Mouse (Mus musculus): ENCODE measurements around the gene Ubtd1.
A peak's percentile ranks its signal among the peaks of the same experiment; 100 is the strongest.

Ubtd1 gene

DNA sequence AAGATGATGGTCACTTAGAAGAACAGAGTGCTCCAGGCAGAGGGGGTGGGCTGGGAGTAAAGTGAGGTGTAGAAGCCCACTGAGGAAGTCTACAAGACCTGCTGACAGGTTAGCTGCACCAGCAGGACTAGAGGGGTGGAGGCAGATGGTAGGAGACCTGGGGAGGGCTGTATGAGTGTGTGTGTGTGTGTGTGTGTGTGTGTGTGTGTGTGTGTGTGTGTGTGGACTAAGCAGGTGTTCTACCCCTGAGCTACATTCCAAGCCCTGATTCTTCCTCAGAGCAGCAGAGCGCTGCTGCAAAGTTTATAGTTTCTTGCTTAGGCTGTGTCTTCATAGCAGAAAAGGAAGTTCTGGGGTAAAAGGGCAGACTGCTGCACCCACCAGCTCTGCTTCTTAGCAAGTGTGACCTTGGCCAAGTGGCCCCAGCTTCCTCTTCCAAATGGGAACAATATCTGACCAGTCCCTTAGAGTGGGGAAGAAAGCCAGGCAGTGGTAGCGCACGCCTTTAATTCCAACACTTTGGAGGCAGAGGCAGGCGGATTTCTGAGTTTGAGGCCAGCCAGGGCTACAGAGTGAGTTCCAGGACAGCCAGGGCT is 18.2 kb downstream of the Ubtd1 start:
- Histone ChIP-seq H3K27me3 (ENCODE audit: insufficient read depth, low read length) (no peaks in the 10 kb centered on the region), H3K36me3 (ENCODE audit: insufficient read depth, low read length) (no peaks in the 10 kb centered on the region), H3K4me3 (replicated peaks; ENCODE audit: low read length) (no peak overlapping the region), H3K9me3 (ENCODE audit: low read length) (no peaks in the 10 kb centered on the region), H3K4me1 (replicated peaks; ENCODE audit: low read depth, low read length) (peaks cover 67% of the 10 kb centered on the region)
- TF ChIP-seq CTCF (conservative IDR thresholded peaks at IDR 0.05; ENCODE audit: low read length), result no peak
- TF ChIP-seq NANOG (IDR thresholded peaks at IDR 0.05; ENCODE audit: borderline replicate concordance, low read length), result no peak
- no peak for TF ChIP-seq POU5F1 (IDR thresholded peaks at IDR 0.05; ENCODE audit: borderline replicate concordance, low read length)

DNA sequence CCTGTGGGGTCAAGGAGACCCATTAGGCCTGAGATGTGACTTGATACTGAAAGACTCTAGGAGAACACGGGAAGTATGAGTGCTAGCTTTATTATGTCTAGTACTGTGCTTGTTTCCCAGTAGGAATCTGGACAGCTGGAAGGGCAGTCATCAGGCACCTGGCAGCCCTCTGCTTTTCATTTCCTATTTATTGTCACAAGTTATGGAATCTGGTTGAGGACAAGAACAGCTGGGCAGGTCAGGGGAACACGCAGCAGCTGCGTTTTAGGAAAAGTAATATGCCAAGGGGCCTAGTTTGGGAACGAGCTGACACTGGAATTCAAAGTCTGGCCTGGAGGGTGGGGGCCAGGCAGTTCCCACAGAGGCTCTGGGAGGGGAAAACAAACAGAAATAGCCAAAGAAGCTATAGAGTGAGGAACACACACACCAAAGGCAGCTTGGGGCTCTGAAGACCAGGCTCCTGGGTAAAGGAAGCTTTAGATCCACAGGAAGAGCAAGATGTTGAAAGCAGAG is 18.9 kb downstream of the Ubtd1 start:
- no peaks in the 10 kb centered on the region for H3K27me3 ChIP-seq (ENCODE audit: insufficient read depth, low read length)
- H3K4me3 ChIP-seq (replicated peaks; ENCODE audit: low read length), result no peak overlapping the region
- H3K36me3 ChIP-seq (ENCODE audit: insufficient read depth, low read length), result no peaks in the 10 kb centered on the region
- peaks cover 63% of the 10 kb centered on the region for H3K4me1 ChIP-seq (replicated peaks; ENCODE audit: low read depth, low read length)
- TF ChIP-seq POU5F1 (IDR thresholded peaks at IDR 0.05; ENCODE audit: borderline replicate concordance, low read length) (no peak), NANOG (IDR thresholded peaks at IDR 0.05; ENCODE audit: borderline replicate concordance, low read length) (peak; percentile 74; the same call in 1 of the 2 replicates)
- no peaks in the 10 kb centered on the region for H3K9me3 ChIP-seq (ENCODE audit: low read length)

DNA sequence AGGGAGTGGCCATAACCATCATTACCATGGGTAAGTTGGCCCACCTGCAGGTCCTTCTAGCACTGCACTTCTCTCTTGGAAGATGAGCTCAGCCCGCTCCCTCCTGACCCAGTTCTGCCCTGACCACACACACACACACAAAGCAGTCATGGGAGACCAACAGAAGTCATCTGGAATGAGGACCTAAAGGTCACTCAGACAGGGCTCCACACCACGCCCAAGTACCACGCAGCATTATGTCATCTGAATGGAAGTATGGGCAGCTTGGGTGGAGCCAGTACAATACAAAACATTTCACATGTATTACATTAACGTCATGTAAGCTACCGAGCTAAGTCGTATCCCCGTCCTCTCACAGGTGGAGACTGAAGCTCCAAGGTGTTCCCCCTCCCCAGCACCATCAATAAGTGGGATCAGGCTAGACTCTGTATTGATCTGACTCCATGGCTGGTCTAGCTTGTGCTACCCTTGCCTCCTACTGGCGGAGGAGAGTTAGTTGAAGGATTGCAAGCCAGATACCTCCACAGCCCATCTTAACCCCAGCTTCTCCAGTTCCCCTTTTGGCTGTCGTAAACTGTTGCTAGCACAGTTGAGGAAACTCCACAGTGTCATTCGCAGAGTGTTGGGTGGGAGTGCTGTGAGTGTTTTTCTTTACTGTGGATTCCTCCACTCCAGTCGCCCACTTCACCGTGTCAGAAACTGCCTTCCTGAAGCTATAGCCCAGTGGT is 19.9 kb downstream of the Ubtd1 start:
- Histone ChIP-seq H3K4me3 (replicated peaks; ENCODE audit: low read length) (no peak overlapping the region), H3K27me3 (ENCODE audit: insufficient read depth, low read length) (no peaks in the 10 kb centered on the region), H3K4me1 (replicated peaks; ENCODE audit: low read depth, low read length) (peaks cover 63% of the 10 kb centered on the region), H3K36me3 (ENCODE audit: insufficient read depth, low read length) (no peaks in the 10 kb centered on the region), H3K9me3 (ENCODE audit: low read length) (no peaks in the 10 kb centered on the region)
- TF ChIP-seq CTCF (conservative IDR thresholded peaks at IDR 0.05; ENCODE audit: low read length), result no peak
- no peak for TF ChIP-seq POU5F1 (IDR thresholded peaks at IDR 0.05; ENCODE audit: borderline replicate concordance, low read length)
- TF ChIP-seq NANOG (IDR thresholded peaks at IDR 0.05; ENCODE audit: borderline replicate concordance, low read length), result no peak

DNA sequence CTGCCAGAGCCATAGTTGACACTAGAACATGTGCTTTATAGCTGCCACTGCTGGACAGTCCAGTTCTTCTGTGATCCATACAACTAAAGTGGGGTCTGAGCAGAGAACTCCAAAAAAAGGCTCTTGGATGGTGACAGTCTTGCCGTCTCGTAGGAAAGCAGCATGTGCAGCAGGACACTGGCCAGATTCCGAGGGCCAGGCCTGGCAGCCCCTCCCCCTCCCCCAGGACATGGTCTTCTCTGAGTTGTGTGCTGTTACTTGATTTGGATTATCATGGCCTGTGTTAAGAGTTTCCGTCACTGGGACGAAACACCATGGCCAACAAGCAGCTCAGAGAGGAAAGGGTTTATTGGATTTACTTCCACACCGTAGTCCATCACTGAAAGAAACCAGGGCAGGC is 22.7 kb downstream of the Ubtd1 start:
- no peaks in the 10 kb centered on the region for H3K36me3 ChIP-seq (ENCODE audit: insufficient read depth, low read length)
- TF ChIP-seq CTCF (conservative IDR thresholded peaks at IDR 0.05; ENCODE audit: low read length), result no peak
- TF ChIP-seq NANOG (IDR thresholded peaks at IDR 0.05; ENCODE audit: borderline replicate concordance, low read length), result no peak
- no peak for TF ChIP-seq POU5F1 (IDR thresholded peaks at IDR 0.05; ENCODE audit: borderline replicate concordance, low read length)
- no peak overlapping the region for H3K4me3 ChIP-seq (replicated peaks; ENCODE audit: low read length)
- H3K27me3 ChIP-seq (ENCODE audit: insufficient read depth, low read length), result no peaks in the 10 kb centered on the region
- peaks cover 65% of the 10 kb centered on the region for H3K4me1 ChIP-seq (replicated peaks; ENCODE audit: low read depth, low read length)
- H3K9me3 ChIP-seq (ENCODE audit: low read length), result no peaks in the 10 kb centered on the region

DNA sequence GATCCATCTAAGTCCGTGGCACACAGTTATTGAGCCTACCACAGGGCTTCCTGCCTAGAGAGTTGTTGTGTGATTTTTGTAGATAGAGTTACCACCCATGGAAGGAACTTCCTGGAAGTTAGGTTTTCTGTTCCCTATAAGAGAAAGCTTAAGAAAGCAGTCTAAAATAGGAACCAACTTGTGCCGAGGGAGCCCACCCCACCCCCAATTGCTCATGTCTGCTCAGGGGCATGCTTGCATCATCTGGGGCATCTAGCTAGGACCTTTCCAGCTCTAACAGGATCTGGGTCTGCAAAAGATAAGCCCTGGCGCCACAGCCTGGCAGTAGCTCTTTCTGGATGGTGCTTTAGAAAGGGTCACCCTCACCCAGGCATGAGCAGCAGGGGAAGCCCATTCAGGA is 24.1 kb downstream of the Ubtd1 start:
- Histone ChIP-seq H3K36me3 (ENCODE audit: insufficient read depth, low read length) (no peaks in the 10 kb centered on the region), H3K9me3 (ENCODE audit: low read length) (no peaks in the 10 kb centered on the region), H3K27me3 (ENCODE audit: insufficient read depth, low read length) (no peaks in the 10 kb centered on the region), H3K4me3 (replicated peaks; ENCODE audit: low read length) (no peak overlapping the region), H3K4me1 (replicated peaks; ENCODE audit: low read depth, low read length) (peaks cover 65% of the 10 kb centered on the region)
- TF ChIP-seq NANOG (IDR thresholded peaks at IDR 0.05; ENCODE audit: borderline replicate concordance, low read length) (no peak), POU5F1 (IDR thresholded peaks at IDR 0.05; ENCODE audit: borderline replicate concordance, low read length) (no peak), CTCF (conservative IDR thresholded peaks at IDR 0.05; ENCODE audit: low read length) (no peak)

DNA sequence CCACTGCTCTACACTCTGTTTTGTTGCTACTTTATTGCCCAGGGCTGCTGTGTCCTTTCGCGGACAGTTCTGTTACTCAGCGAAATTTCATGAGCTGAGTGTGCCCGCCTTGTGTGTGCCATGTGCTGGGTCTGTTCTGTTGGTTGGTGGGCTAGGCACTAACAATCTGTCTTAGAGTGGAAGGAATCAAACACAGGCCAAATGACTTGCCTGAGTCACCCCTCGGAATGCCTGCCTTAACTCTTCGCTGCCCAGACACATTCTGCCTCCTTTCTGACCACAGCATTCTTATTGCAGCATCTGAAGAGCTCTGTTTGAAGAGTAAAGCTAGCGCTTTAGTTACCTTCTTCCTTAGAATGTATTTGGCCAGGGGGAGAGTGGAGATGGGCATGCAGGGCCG is 25.0 kb downstream of the Ubtd1 start:
- peaks cover 65% of the 10 kb centered on the region for H3K4me1 ChIP-seq (replicated peaks; ENCODE audit: low read depth, low read length)
- TF ChIP-seq NANOG (IDR thresholded peaks at IDR 0.05; ENCODE audit: borderline replicate concordance, low read length) (no peak), POU5F1 (IDR thresholded peaks at IDR 0.05; ENCODE audit: borderline replicate concordance, low read length) (no peak), CTCF (conservative IDR thresholded peaks at IDR 0.05; ENCODE audit: low read length) (no peak)
- no peaks in the 10 kb centered on the region for H3K27me3 ChIP-seq (ENCODE audit: insufficient read depth, low read length)
- no peaks in the 10 kb centered on the region for H3K9me3 ChIP-seq (ENCODE audit: low read length)
- peaks cover 5% of the 10 kb centered on the region for H3K36me3 ChIP-seq (ENCODE audit: insufficient read depth, low read length)
- no peak overlapping the region for H3K4me3 ChIP-seq (replicated peaks; ENCODE audit: low read length)

DNA sequence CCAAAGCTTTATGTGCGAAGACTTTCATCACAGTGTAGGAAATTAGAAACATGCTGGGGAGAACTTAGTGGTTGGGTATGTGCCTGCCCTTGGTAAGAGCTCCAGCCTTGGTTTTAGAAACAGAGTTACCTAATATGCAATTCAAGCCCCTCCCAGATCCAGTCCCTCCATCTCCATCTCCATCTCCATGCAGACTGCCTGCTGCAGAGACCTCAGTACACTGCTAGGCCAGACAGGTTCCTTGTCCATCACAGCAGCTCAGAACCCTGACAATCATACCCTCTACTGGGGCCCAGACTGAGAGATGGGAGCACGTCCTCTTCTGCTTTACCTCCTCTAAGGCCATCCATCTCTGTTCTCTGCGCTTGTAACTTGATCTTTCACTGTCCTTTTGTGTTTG is 27.0 kb downstream of the Ubtd1 start:
- TF ChIP-seq NANOG (IDR thresholded peaks at IDR 0.05; ENCODE audit: borderline replicate concordance, low read length) (no peak), CTCF (conservative IDR thresholded peaks at IDR 0.05; ENCODE audit: low read length) (no peak), POU5F1 (IDR thresholded peaks at IDR 0.05; ENCODE audit: borderline replicate concordance, low read length) (no peak)
- Histone ChIP-seq H3K27me3 (ENCODE audit: insufficient read depth, low read length) (no peaks in the 10 kb centered on the region), H3K9me3 (ENCODE audit: low read length) (no peaks in the 10 kb centered on the region), H3K36me3 (ENCODE audit: insufficient read depth, low read length) (peaks cover 12% of the 10 kb centered on the region), H3K4me3 (replicated peaks; ENCODE audit: low read length) (peak overlapping the region; percentile 15; the same call in 1 of the 2 replicates), H3K4me1 (replicated peaks; ENCODE audit: low read depth, low read length) (peaks cover 63% of the 10 kb centered on the region)

DNA sequence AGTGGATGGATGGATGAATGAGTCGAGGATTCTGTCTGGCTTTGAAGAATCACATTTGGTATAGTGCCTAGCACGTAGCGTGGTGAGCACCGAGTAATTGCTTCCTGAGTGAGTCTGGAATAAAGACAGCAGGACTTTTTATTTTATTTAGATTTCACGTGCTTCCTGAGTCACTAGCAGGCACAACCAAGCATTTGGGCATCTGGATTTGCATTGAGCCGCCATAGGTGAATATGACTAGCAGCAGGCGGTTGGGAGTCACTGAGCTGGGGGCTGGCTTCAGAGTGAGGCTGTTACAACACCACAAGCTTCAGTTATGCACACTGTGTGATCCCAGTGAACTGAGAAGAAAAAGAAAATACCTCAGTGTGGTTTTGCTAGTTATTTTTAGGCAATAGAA is 27.5 kb downstream of the Ubtd1 start:
- H3K4me3 ChIP-seq (replicated peaks; ENCODE audit: low read length), result 0 out of 2 replicates have a peak overlapping the region, but pooled peaks have one; percentile 15
- no peaks in the 10 kb centered on the region for H3K9me3 ChIP-seq (ENCODE audit: low read length)
- H3K36me3 ChIP-seq (ENCODE audit: insufficient read depth, low read length), result peaks cover 16% of the 10 kb centered on the region
- H3K4me1 ChIP-seq (replicated peaks; ENCODE audit: low read depth, low read length), result peaks cover 65% of the 10 kb centered on the region
- H3K27me3 ChIP-seq (ENCODE audit: insufficient read depth, low read length), result no peaks in the 10 kb centered on the region
- TF ChIP-seq NANOG (IDR thresholded peaks at IDR 0.05; ENCODE audit: borderline replicate concordance, low read length) (no peak), CTCF (conservative IDR thresholded peaks at IDR 0.05; ENCODE audit: low read length) (no peak), POU5F1 (IDR thresholded peaks at IDR 0.05; ENCODE audit: borderline replicate concordance, low read length) (no peak)

Data from E14TG2a.4 (cell line).